13 mouse cellular contexts compared by ENCODE assay signal in the genomic region with DNA sequence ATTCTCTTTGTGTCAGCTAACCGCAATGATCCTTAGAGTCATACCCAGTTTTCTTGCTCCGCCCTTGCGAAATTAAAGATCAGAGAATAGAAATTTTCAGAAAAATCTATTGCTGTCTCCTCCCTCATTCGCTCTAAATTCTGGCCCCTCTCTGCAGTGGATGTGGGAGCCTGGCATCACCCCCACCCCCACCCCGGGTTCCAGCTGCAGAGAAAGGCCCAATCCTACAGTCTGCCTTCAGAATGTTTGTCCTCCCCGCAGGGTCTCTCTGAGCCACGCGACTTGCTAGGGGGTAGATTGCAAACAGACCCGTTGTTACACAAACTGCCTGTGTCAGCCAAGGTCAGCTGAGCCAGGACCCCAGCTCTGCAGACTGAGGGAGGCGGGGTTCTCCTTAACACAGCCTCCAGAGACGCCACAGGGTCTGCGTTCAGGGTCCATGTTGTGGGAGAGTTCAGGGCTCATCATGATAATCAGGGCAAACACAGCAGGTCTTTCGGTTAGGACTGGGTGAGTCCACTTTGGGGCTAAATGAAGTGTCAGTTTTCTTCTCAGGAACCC. TPM values are rescaled to one million over a fixed set of nuclear protein-coding genes. Genes with fewer than 3 reads are reported as not detected.
DNase-seq lines count a peak whose midpoint lies in the region; ATAC-seq and TF ChIP-seq lines count a peak whose summit lies in the region.
"Had no signal": no experiment of that assay in that cellular context is flagged by ENCODE, and none has a peak within 500 bp of the region (broad histone marks: within the 10 kb centered on the region; RNA-seq: fewer than 3 reads in every experiment).

No protein-coding gene starts in this region.

- H3K9ac ChIP-seq in intestine, embryonic 14.5 days (ENCODE audit: low read length): no peak overlapping the region
- no peak overlapping the region for H3K9ac ChIP-seq in intestine, postnatal 0 days (ENCODE audit: low read depth, low read length)
- peak overlapping the region; percentile 73 for H3K9ac ChIP-seq in hindbrain, embryonic 11.5 days (ENCODE audit: low read depth, low read length)

- no peaks in the 10 kb centered on the region for H3K36me3 ChIP-seq in intestine, embryonic 14.5 days (ENCODE audit: control insufficient read depth, insufficient read depth, low read length)
- no peaks in the 10 kb centered on the region for H3K36me3 ChIP-seq in intestine, postnatal 0 days (ENCODE audit: control insufficient read depth, insufficient read depth)
- no peaks in the 10 kb centered on the region for H3K36me3 ChIP-seq in hindbrain, embryonic 11.5 days (ENCODE audit: control insufficient read depth, insufficient read depth, low read length)

- H3K9me3 ChIP-seq in intestine, embryonic 14.5 days (ENCODE audit: control insufficient read depth, low read length): no peaks in the 10 kb centered on the region
- no peaks in the 10 kb centered on the region for H3K9me3 ChIP-seq in intestine, postnatal 0 days (ENCODE audit: control insufficient read depth)
- H3K9me3 ChIP-seq in hindbrain, embryonic 11.5 days (ENCODE audit: control insufficient read depth, low read length): no peaks in the 10 kb centered on the region

- ATAC-seq in intestine, embryonic 14.5 days (replicated peaks; ENCODE audit: low FRiP score, low TSS enrichment, low read depth): no peak
- no peak for ATAC-seq in intestine, postnatal 0 days
- ATAC-seq in hindbrain, embryonic 11.5 days (ENCODE audit: low FRiP score): no peak
- ATAC-seq: activated CD4-positive, CD25-positive, alpha-beta regulatory T cell, adult 4 months had no signal

- no peak overlapping the region for H3K27ac ChIP-seq in intestine, embryonic 14.5 days (ENCODE audit: low read depth)
- H3K27ac ChIP-seq in intestine, postnatal 0 days (ENCODE audit: low read depth, low read length): no peak overlapping the region
- H3K27ac ChIP-seq in hindbrain, embryonic 11.5 days (ENCODE audit: low read depth, low read length): peak overlapping the region; percentile 91

- peaks cover 27% of the 10 kb centered on the region for H3K27me3 ChIP-seq in intestine, embryonic 14.5 days (replicated peaks; ENCODE audit: control insufficient read depth, insufficient read depth, low read length)
- H3K27me3 ChIP-seq in intestine, postnatal 0 days (replicated peaks; ENCODE audit: control insufficient read depth, insufficient read depth, low read length): peaks cover 54% of the 10 kb centered on the region
- no peaks in the 10 kb centered on the region for H3K27me3 ChIP-seq in hindbrain, embryonic 11.5 days (ENCODE audit: control insufficient read depth, insufficient read depth, low read length)

- peak overlapping the region; percentile 63 for H3K4me2 ChIP-seq in intestine, embryonic 14.5 days (ENCODE audit: low read length)
- H3K4me2 ChIP-seq in intestine, postnatal 0 days (replicated peaks; ENCODE audit: low read depth): no peak overlapping the region
- H3K4me2 ChIP-seq in hindbrain, embryonic 11.5 days (replicated peaks; ENCODE audit: low read depth, low read length): peak overlapping the region; percentile 86

- H3K4me1 ChIP-seq in intestine, embryonic 14.5 days (replicated peaks; ENCODE audit: control insufficient read depth, insufficient read depth, low read length): peaks cover 50% of the 10 kb centered on the region
- H3K4me1 ChIP-seq in intestine, postnatal 0 days (replicated peaks; ENCODE audit: control insufficient read depth, insufficient read depth, low read length): no peaks in the 10 kb centered on the region
- peaks cover 41% of the 10 kb centered on the region for H3K4me1 ChIP-seq in hindbrain, embryonic 11.5 days (replicated peaks; ENCODE audit: control insufficient read depth, insufficient read depth, low read length)

- 0 out of 2 replicates have a peak overlapping the region, but pooled peaks have one; percentile 10 for H3K4me3 ChIP-seq in intestine, embryonic 14.5 days (ENCODE audit: low read depth, low read length)
- H3K4me3 ChIP-seq in intestine, postnatal 0 days (ENCODE audit: low read depth, low read length): no peak overlapping the region
- peak overlapping the region; percentile 57 for H3K4me3 ChIP-seq in hindbrain, embryonic 11.5 days (ENCODE audit: low read depth, low read length)

- no peak for DNase-seq in intestine, embryonic 14.5 days (ENCODE audit: low spot score)
- DNase-seq in embryo, embryonic 10 days (ENCODE audit: low spot score): peak; percentile 81
- peak; percentile 64 for DNase-seq in hindbrain, embryonic 11.5 days (ENCODE audit: low spot score)
- peak; percentile 61 for DNase-seq in neural tube, embryonic 10.5 days (ENCODE audit: extremely low spot score, low spot score)
- DNase-seq in urinary bladder, postnatal 4 days (ENCODE audit: low spot score in 2 of 2): no peak
- no peak for DNase-seq in left cerebral cortex, adult 8-10 months (ENCODE audit: low spot score in 2 of 2)
- no peak for DNase-seq in adrenal gland, postnatal 10 days
- DNase-seq: cerebellum, adult 9-11 months; gastrocnemius, postnatal 25 days; kidney, adult 11 months had no signal

- WGBS in intestine, embryonic 14.5 days: 17% methylated on average over 13 of the region's 13 CpGs
- WGBS in intestine, postnatal 0 days: 34% methylated on average over 13 of the region's 13 CpGs
- under 1% methylated on average over 13 of the region's 13 CpGs for WGBS in hindbrain, embryonic 11.5 days

- no peak for TF ChIP-seq CTCF in intestine, postnatal 0 days (IDR thresholded peaks at IDR 0.05; ENCODE audit: low read depth)

RNA-seq across cellular contexts. Expression of a gene that starts 1.6 kb away (rescaled TPM):
- 9.7 and 14.4 TPM in 2 replicates for polyA plus RNA-seq in intestine, embryonic 14.5 days (2014; fragmentation: Nextera tagmentation; extraction: Ambion mirVana)
- 0.81 and 1.9 TPM in 2 replicates for polyA plus RNA-seq in intestine, postnatal 0 days (2015; fragmentation: Nextera tagmentation; extraction: Ambion mirVana)
- 738 and 794 TPM in 2 replicates for polyA plus RNA-seq in hindbrain, embryonic 11.5 days (2014; fragmentation: Nextera tagmentation; extraction: Ambion mirVana)
- 1 to 10 TPM; 4.9 to 6.5 (median 5.9) TPM for total RNA-seq in left cerebral cortex, adult 8-10 months (2022)
- total RNA-seq in adrenal gland, postnatal 10 days (2021): under 1 TPM; 0.48 to 0.76 TPM
- total RNA-seq: liver, adult 2 months had no signal
- polyA plus RNA-seq: activated CD4-positive, CD25-positive, alpha-beta regulatory T cell, adult 4 months; liver, adult 2 months had no signal

RNA-seq across cellular contexts. Expression of a gene that starts 19.5 kb away (rescaled TPM):
- 17.9 and 21.8 TPM in 2 replicates for polyA plus RNA-seq in intestine, embryonic 14.5 days (2014; fragmentation: Nextera tagmentation; extraction: Ambion mirVana)
- polyA plus RNA-seq in intestine, postnatal 0 days (2015; fragmentation: Nextera tagmentation; extraction: Ambion mirVana): 5.8 and 6.1 TPM in 2 replicates
- polyA plus RNA-seq in hindbrain, embryonic 11.5 days (2014; fragmentation: Nextera tagmentation; extraction: Ambion mirVana): 13.7 and 17.9 TPM in 2 replicates
- 10 to 100 TPM; 17.4 to 23.4 (median 20.6) TPM for total RNA-seq in left cerebral cortex, adult 8-10 months (2022)
- total RNA-seq in adrenal gland, postnatal 10 days (2021): 10 to 100 TPM; 12.4 to 16.3 TPM

RNA-seq across cellular contexts. Expression of a gene that starts 19.9 kb away (rescaled TPM):
- 32.8 and 35.9 TPM in 2 replicates for polyA plus RNA-seq in intestine, embryonic 14.5 days (2014; fragmentation: Nextera tagmentation; extraction: Ambion mirVana)
- polyA plus RNA-seq in intestine, postnatal 0 days (2015; fragmentation: Nextera tagmentation; extraction: Ambion mirVana): 13.9 and 14.1 TPM in 2 replicates
- 42.5 and 55.2 TPM in 2 replicates for polyA plus RNA-seq in hindbrain, embryonic 11.5 days (2014; fragmentation: Nextera tagmentation; extraction: Ambion mirVana)
- 10 to 100 TPM; 13.8 to 14.5 (median 14.1) TPM for total RNA-seq in left cerebral cortex, adult 8-10 months (2022)
- total RNA-seq in adrenal gland, postnatal 10 days (2021): 10 to 100 TPM; 22.9 to 24.3 TPM

RNA-seq across cellular contexts. Expression of a gene that starts 20.8 kb away (rescaled TPM):
- 11.9 and 13.4 TPM in 2 replicates for polyA plus RNA-seq in intestine, embryonic 14.5 days (2014; fragmentation: Nextera tagmentation; extraction: Ambion mirVana)
- polyA plus RNA-seq in intestine, postnatal 0 days (2015; fragmentation: Nextera tagmentation; extraction: Ambion mirVana): 9.2 and 9.5 TPM in 2 replicates
- polyA plus RNA-seq in hindbrain, embryonic 11.5 days (2014; fragmentation: Nextera tagmentation; extraction: Ambion mirVana): 71.6 and 87.9 TPM in 2 replicates
- 1 to 10 TPM; 4.0 to 5.5 (median 5.2) TPM for total RNA-seq in left cerebral cortex, adult 8-10 months (2022)
- 10 to 100 TPM; 17.7 to 23.3 TPM for total RNA-seq in adrenal gland, postnatal 10 days (2021)
- polyA plus RNA-seq: activated CD4-positive, CD25-positive, alpha-beta regulatory T cell, adult 4 months had no signal

RNA-seq across cellular contexts. Expression of a gene that starts 30.7 kb away (rescaled TPM):
- 73.3 and 74.2 TPM in 2 replicates for polyA plus RNA-seq in intestine, embryonic 14.5 days (2014; fragmentation: Nextera tagmentation; extraction: Ambion mirVana)
- polyA plus RNA-seq in intestine, postnatal 0 days (2015; fragmentation: Nextera tagmentation; extraction: Ambion mirVana): 74.9 and 79.5 TPM in 2 replicates
- 78.4 and 83.6 TPM in 2 replicates for polyA plus RNA-seq in hindbrain, embryonic 11.5 days (2014; fragmentation: Nextera tagmentation; extraction: Ambion mirVana)
- 10 to 100 TPM; 49.9 to 59.6 (median 50.5) TPM for total RNA-seq in left cerebral cortex, adult 8-10 months (2022)
- 100 to 1,000 TPM; 104 to 123 TPM for total RNA-seq in adrenal gland, postnatal 10 days (2021)

Comparison
In these comparisons a context has a peak if more than half of its experiments do, and no peak if none do; other contexts are left out.
1. DNase-seq: peak in embryo, embryonic 10 days (single experiment), hindbrain, embryonic 11.5 days (single experiment) and neural tube, embryonic 10.5 days (single experiment); none in intestine, embryonic 14.5 days (single experiment), urinary bladder, postnatal 4 days (0 of 2), left cerebral cortex, adult 8-10 months (0 of 2) and adrenal gland, postnatal 10 days (single experiment).
2. RNA of a gene that starts 1.6 kb away (polyA plus RNA-seq): 738 to 794 TPM in hindbrain, embryonic 11.5 days; 9.7 to 14.4 TPM in intestine, embryonic 14.5 days and 0.81 to 1.9 TPM in intestine, postnatal 0 days; every median in the first group is over 10 times any median in the second.